Mouse (Mus musculus) E14TG2a.4 (cell line): ENCODE measurements around the gene Zfp948.

ENCODE experiments used
- CTCF ChIP-seq: conservative IDR thresholded peaks from 2 replicates; pipeline ENCODE4 v1.5.1; 2014; ENCODE audit warnings: low read length
- NANOG ChIP-seq: IDR thresholded peaks from 2 replicates; pipeline ENCODE4 v1.6.1; 2014; ENCODE audit warnings: borderline replicate concordance, low read length, mixed read lengths
- POU5F1 ChIP-seq: IDR thresholded peaks from 2 replicates; pipeline ENCODE4 v1.6.1; 2014; ENCODE audit warnings: low read length, borderline replicate concordance

DNA sequence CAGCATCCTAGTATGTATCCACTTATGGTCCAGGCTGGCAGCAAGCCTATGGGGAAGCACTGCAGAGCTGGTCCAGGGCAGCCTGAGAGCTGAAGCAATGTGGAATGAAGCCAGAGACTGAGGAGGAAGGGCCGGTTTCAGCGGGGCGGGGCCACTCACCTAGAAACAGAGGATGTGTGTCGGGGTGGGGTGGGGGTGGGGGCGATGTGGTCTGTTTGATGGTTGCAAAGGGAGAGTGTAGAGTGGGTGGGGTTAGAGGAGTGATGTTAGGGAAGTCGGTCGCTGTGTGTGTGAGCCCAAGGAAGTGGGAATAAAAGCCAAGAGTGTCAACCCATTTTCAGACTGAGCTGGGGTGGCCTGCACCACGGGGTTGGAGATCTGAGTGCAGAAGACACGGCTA, 50.5 kb downstream of the Zfp948 start:
- TF ChIP-seq CTCF = no peak
- no peak for TF ChIP-seq POU5F1
- no peak for TF ChIP-seq NANOG
